Mouse (Mus musculus): ENCODE results near the gene Il33.

DNA sequence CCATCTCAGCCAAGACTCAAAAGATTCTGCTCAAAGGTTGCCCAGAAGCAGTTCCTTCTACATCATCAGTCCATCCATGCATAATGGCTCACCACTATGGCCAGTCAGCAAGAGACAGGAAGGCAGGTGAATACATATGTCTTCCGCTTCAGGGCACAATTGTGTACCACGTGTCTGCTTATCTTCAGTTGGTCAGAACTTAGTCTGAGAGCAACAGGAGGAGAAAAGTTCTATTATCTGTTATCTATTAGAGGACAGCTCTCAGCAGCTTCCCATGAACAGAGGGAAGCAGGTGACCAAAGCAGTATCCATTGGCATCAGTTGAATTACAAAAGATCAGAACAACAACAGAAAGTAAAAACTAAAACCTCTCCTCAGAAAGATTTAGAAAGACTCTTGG, 30.5 kb downstream of the Il33 start:
- no peak for TF ChIP-seq CTCF (IDR thresholded peaks at IDR 0.05; ENCODE audit: extremely low read depth, insufficient read depth, insufficient read length, insufficient replicate concordance)
- TF ChIP-seq POLR2A (IDR thresholded peaks at IDR 0.05; ENCODE audit: low read depth, low read length), result no peak

All from spleen, adult 2 months (tissue).